Mouse (Mus musculus) bone marrow macrophage, adult 2 months (primary cell): ENCODE data around the gene Tirap.

Source experiments
- CTCF ChIP-seq: IDR thresholded peaks from 2 replicates; pipeline ENCODE4 v1.5.1; 2012; ENCODE audit warnings: low read depth, mild to moderate bottlenecking, low read length, moderate library complexity
- POLR2A ChIP-seq: IDR thresholded peaks from 2 replicates; pipeline ENCODE4 v1.6.1; 2012; ENCODE audit warnings: mild to moderate bottlenecking, low read depth, low read length, borderline replicate concordance

DNA sequence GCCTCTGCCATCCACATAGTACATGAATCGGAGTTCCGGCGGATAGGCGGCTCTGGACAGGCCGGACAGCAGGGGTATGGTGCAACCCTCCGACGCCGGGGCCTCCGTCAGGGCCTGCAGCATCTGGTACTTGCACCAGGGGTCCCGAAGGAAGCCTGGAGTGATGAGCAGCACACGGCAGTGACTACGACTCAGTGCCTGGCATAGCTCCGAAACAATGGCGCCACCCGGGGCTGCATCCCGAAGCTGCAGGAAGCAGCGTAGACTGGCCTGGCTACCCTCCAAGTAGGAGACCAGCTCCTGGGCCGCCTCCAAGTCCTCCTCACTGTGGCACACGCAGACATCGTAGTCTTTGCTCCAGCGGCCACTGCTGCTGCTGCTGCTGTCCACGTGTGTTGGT is 11.4 kb downstream of the Tirap start:
- TF ChIP-seq POLR2A (no peak), CTCF (no peak)
